Mouse (Mus musculus) forebrain, embryonic 14.5 days (tissue): Measurements from ENCODE around the gene Mrnip. TPM values are rescaled to one million over a fixed set of nuclear protein-coding genes. Genes with fewer than 3 reads are reported as not detected.

Experiments used
- ATAC-seq: fragments of 200-750 bp; cut with Nextera tagmentation; 2 replicates; pipeline ENCODE4 v1.8.0; 2017; ENCODE audit warnings: mild to moderate bottlenecking, moderate library complexity
- DNase-seq: peaks from one replicate; pipeline ENCODE4 v3.0.0-alpha.2; 2015; ENCODE audit warnings: low spot score
- H3K27ac ChIP-seq: fragments of 300-500 bp; sonication (generic); 2 replicates; pipeline ENCODE4 v1.5.1; 2014; ENCODE audit warnings: low read depth, mild to moderate bottlenecking, control low read depth, low read length, moderate library complexity
- H3K27me3 ChIP-seq: fragments of 300-500 bp; sonication (generic); replicated peaks from 2 replicates; pipeline ENCODE4 v1.6.1; 2014; ENCODE audit warnings: low read length, control low read depth, mixed read lengths; ENCODE audit not compliant: control insufficient read depth, insufficient read depth
- H3K36me3 ChIP-seq: fragments of 300-500 bp; sonication (generic); 2 replicates; pipeline ENCODE4 v1.6.1; 2014; ENCODE audit warnings: low read length, control low read depth; ENCODE audit not compliant: control insufficient read depth, insufficient read depth
- H3K4me1 ChIP-seq: fragments of 300-500 bp; sonication (generic); 2 replicates; pipeline ENCODE4 v1.6.1; 2014; ENCODE audit warnings: antibody characterized with exemption, low read length, control low read depth; ENCODE audit not compliant: control insufficient read depth, insufficient read depth
- H3K4me2 ChIP-seq: fragments of 300-500 bp; sonication (generic); 2 replicates; pipeline ENCODE4 v1.6.1; 2014; ENCODE audit warnings: mild to moderate bottlenecking, control low read depth, low read length
- H3K4me3 ChIP-seq: fragments of 300-500 bp; sonication (generic); 2 replicates; pipeline ENCODE4 v1.5.1; 2014; ENCODE audit warnings: low read depth, low read length, control low read depth
- H3K9ac ChIP-seq: fragments of 300-500 bp; sonication (generic); 2 replicates; pipeline ENCODE4 v1.6.1; 2014; ENCODE audit warnings: mild to moderate bottlenecking, low read length, control low read depth, moderate library complexity
- H3K9me3 ChIP-seq: fragments of 300-500 bp; sonication (generic); replicated peaks from 2 replicates; pipeline ENCODE4 v1.6.1; 2016; ENCODE audit warnings: low read length, control low read depth, mixed read lengths; ENCODE audit not compliant: control insufficient read depth
- WGBS: fragments of 180-500 bp; shearing (Covaris S2); extraction: QIAGEN DNeasy Blood & Tissue Kit; methylation state at CpG from one replicate; pipeline ENCODE4 v1.1.7; 2014; 5-methylcytosine and 5-hydroxymethylcytosine counted together
- polyA plus RNA-seq: library from polyadenylated mRNA; unstranded; fragments of >200 nt; fragmentation: Nextera tagmentation; extraction: Ambion mirVana; gene quantifications from 2 replicates; pipeline ENCODE4 v1.2.1, GENCODE M21; 2014

The Mrnip gene
- polyA plus RNA-seq, 1 experiment from 2014 or later, result 41.5 TPM

- peak; percentile 36 for ATAC-seq
- Histone ChIP-seq H3K27me3 (no peaks in the 10 kb centered on the region), H3K4me3 (peak overlapping the region; percentile 88), H3K4me2 (peak overlapping the region; percentile 89), H3K4me1 (peaks cover 36% of the 10 kb centered on the region), H3K36me3 (peaks cover 6% of the 10 kb centered on the region), H3K9ac (peak overlapping the region; percentile 98), H3K9me3 (no peaks in the 10 kb centered on the region), H3K27ac (peak overlapping the region; percentile 93)
- WGBS, result 3% methylated on average over 34 of the region's 34 CpGs
- peak; percentile 42 for DNase-seq
Observed at GRCm38 (mm10) chr11:50225611-50226378, 51.6 kb downstream of the Mrnip start.

DNA sequence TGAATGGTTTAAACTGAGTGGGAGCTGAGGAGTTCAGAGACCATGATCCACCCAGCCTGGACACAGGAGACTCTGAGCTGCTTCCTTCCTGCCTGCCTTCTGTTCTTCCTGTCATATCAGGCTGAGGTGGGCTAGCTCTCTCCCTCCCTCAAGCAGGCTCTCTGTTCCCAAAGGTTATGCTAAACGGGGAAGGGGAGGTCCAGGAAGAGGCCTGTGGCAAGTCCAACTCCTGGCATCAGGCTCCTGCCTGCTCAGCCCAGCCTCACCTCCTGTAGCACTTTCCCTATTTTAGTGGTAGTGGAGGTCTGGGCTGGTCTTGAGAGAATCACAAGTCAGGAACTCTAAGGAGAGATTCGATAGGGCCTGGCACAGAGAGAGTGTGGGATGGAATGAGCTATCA lies 52.2 kb downstream of the Mrnip start:
- DNase-seq (no peak), ATAC-seq (no peak)
- H3K36me3 ChIP-seq, result peaks cover 9% of the 10 kb centered on the region
- H3K9me3 ChIP-seq, result no peaks in the 10 kb centered on the region
- peak overlapping the region; percentile 98 for H3K9ac ChIP-seq
- H3K27me3 ChIP-seq, result no peaks in the 10 kb centered on the region
- H3K4me3 ChIP-seq, result peak overlapping the region; percentile 88
- peaks cover 38% of the 10 kb centered on the region for H3K4me1 ChIP-seq
- 41% methylated on average over 2 of the region's 2 CpGs for WGBS
- H3K27ac ChIP-seq, result no peak overlapping the region
- peak overlapping the region; percentile 89 for H3K4me2 ChIP-seq

DNA sequence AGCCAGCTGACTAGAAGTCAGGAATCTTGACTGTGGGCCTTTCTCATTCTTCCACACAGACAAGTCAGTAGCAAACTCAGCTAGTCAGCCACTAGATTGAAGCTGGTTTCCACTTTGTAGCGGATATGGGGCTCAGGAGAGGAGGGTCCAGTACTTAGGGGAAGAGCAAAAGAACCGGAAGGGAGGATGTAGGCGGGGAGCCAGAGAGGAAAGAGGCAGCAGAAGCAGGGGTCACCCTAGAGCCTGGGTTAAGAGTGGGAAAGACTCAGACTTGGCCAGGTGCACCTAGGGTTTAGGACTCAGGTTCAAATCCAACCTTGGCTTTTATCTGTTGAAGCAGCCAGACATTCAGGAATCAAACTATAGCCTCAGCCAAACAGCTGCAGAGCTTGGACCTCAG lies 53.0 kb downstream of the Mrnip start:
- DNase-seq (no peak), ATAC-seq (no peak)
- no peak overlapping the region for H3K4me3 ChIP-seq
- H3K27ac ChIP-seq, result peak overlapping the region; percentile 3; the same call in 1 of the 2 replicates
- no peaks in the 10 kb centered on the region for H3K27me3 ChIP-seq
- H3K4me1 ChIP-seq, result peaks cover 38% of the 10 kb centered on the region
- H3K9me3 ChIP-seq, result no peaks in the 10 kb centered on the region
- peaks cover 18% of the 10 kb centered on the region for H3K36me3 ChIP-seq
- 97% methylated on average over 3 of the region's 3 CpGs for WGBS
- H3K4me2 ChIP-seq, result peak overlapping the region; percentile 89; the same call in 1 of the 2 replicates
- H3K9ac ChIP-seq, result no peak overlapping the region; the same call in 1 of the 2 replicates

- Histone ChIP-seq H3K36me3 (peaks cover 23% of the 10 kb centered on the region), H3K4me2 (no peak overlapping the region), H3K4me1 (peaks cover 38% of the 10 kb centered on the region), H3K27ac (no peak overlapping the region), H3K4me3 (no peak overlapping the region), H3K27me3 (no peaks in the 10 kb centered on the region), H3K9me3 (no peaks in the 10 kb centered on the region), H3K9ac (no peak overlapping the region)
- 83% methylated on average over 4 of the region's 4 CpGs for WGBS
- no peak for DNase-seq
- no peak for ATAC-seq
Observed at GRCm38 (mm10) chr11:50227736-50228135, 53.5 kb downstream of the Mrnip start.

- WGBS, result 27% methylated on average over 3 of the region's 3 CpGs
- no peak overlapping the region for H3K4me3 ChIP-seq
- no peak for ATAC-seq
- no peaks in the 10 kb centered on the region for H3K9me3 ChIP-seq
- peak overlapping the region; percentile 35; the same call in 1 of the 2 replicates for H3K9ac ChIP-seq
- H3K27ac ChIP-seq, result no peak overlapping the region
- no peak overlapping the region for H3K4me2 ChIP-seq
- H3K36me3 ChIP-seq, result peaks cover 33% of the 10 kb centered on the region
- DNase-seq, result no peak
- H3K27me3 ChIP-seq, result no peaks in the 10 kb centered on the region
- H3K4me1 ChIP-seq, result peaks cover 30% of the 10 kb centered on the region
Observed at GRCm38 (mm10) chr11:50228772-50229171, 54.5 kb downstream of the Mrnip start.

- Histone ChIP-seq H3K9me3 (no peaks in the 10 kb centered on the region), H3K4me2 (no peak overlapping the region), H3K9ac (peak overlapping the region; percentile 35; the same call in 1 of the 2 replicates), H3K36me3 (peaks cover 39% of the 10 kb centered on the region), H3K27ac (no peak overlapping the region), H3K4me1 (peaks cover 26% of the 10 kb centered on the region), H3K27me3 (no peaks in the 10 kb centered on the region), H3K4me3 (no peak overlapping the region)
- no peak for ATAC-seq
- 52% methylated on average over 7 of the region's 7 CpGs for WGBS
- DNase-seq, result no peak
Observed at GRCm38 (mm10) chr11:50229252-50229910, 55.1 kb downstream of the Mrnip start.

DNA sequence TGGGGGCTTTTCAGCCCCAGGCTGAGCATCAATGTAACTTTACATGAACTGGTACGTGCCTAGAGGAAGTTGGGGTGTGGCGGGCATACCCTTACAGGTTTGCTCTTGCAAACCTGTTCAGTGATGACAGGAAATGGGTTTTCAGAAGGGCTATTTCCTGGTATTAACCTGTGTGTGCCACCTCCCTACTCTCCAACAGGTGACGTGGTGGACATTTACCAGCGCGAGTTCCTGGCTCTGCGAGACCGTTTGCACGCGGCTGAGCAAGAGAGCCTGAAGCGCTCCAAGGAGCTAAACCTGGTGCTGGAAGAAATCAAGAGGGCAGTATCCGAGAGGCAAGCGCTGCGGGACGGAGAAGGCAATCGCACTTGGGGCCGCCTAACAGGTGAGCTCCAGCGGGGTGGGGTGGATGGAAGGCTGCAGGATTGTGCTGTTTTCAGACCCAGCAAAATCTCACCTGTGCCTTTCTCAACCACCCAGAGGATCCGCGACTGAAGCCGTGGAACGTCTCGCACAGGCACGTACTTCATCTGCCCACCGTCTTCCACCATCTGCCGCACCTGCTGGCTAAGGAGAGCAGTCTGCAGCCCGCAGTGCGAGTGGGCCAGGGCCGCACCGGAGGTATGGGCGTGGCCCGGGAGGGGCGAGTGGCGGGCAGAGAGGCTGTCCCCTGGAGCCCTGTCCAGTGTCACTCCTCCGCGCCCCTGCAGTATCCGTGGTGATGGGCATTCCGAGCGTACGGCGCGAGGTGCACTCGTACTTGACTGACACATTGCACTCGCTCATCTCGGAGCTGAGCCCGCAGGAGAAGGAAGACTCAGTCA lies 56.4 kb downstream of the Mrnip start:
- H3K4me3 ChIP-seq, result peak overlapping the region; percentile 11; the same call in 1 of the 2 replicates
- no peak overlapping the region for H3K27ac ChIP-seq
- no peaks in the 10 kb centered on the region for H3K9me3 ChIP-seq
- peaks cover 26% of the 10 kb centered on the region for H3K4me1 ChIP-seq
- peak; percentile 40 for ATAC-seq
- H3K27me3 ChIP-seq, result no peaks in the 10 kb centered on the region
- DNase-seq, result no peak
- WGBS, result 21% methylated on average over 45 of the region's 45 CpGs
- peak overlapping the region; percentile 21; the same call in 1 of the 2 replicates for H3K9ac ChIP-seq
- H3K4me2 ChIP-seq, result peak overlapping the region; percentile 45
- peaks cover 50% of the 10 kb centered on the region for H3K36me3 ChIP-seq

DNA sequence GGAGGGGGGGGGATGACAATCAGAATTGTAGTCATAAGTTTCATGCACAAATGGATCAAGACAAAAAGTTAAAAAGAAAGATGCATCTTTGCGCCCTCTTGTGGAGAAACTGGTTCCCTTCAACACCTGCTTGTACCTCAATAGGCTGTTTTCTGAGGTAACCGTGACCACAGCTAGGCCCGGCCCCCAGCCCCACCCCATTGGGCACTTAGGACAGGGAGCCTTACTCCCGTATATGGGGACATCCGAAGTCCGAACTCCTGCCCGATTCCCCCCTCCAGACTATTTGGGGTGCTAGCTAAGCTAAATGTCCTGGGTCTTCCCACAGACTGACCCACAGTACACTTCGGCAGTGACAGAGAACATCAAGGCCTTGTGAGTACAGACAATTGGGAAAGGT lies 57.2 kb downstream of the Mrnip start:
- H3K4me3 ChIP-seq, result no peak overlapping the region

More for the DNA sequence above, 57.2 kb downstream of the Mrnip start:
- peak overlapping the region; percentile 45; the same call in 1 of the 2 replicates for H3K4me2 ChIP-seq
- DNase-seq (peak; percentile 85), ATAC-seq (0 out of 2 replicates have a peak, but pooled peaks have one; percentile 27)
- H3K36me3 ChIP-seq, result peaks cover 50% of the 10 kb centered on the region
- H3K9ac ChIP-seq, result no peak overlapping the region
- no peaks in the 10 kb centered on the region for H3K9me3 ChIP-seq
- 21% methylated on average over 8 of the region's 8 CpGs for WGBS
- peaks cover 26% of the 10 kb centered on the region for H3K4me1 ChIP-seq
- no peak overlapping the region for H3K27ac ChIP-seq
- no peaks in the 10 kb centered on the region for H3K27me3 ChIP-seq
